Mouse (Mus musculus) megakaryocyte, embryonic 14.5 days (primary cell): ENCODE measurements around the gene Nfib.

Experiments used
- FLI1 ChIP-seq: IDR thresholded peaks from 2 replicates; pipeline ENCODE4 v1.6.1; 2012; ENCODE audit warnings: low read length, inconsistent platforms, mixed read lengths
- GATA1 ChIP-seq: IDR thresholded peaks from 3 replicates; pipeline ENCODE4 v1.6.1; 2012; ENCODE audit warnings: mixed read lengths, low read length, inconsistent platforms, borderline replicate concordance

- TF ChIP-seq GATA1 (no peak), FLI1 (no peak)
Measured at GRCm38 (mm10) chr4:82699504-82699903, 6.0 kb downstream of the Nfib start.
